Mouse (Mus musculus): ENCODE measurements around the gene Nat10. TPM values are rescaled to one million over a fixed set of nuclear protein-coding genes. Genes with fewer than 3 reads are reported as not detected.

Gene Nat10
- polyA plus RNA-seq, 1 experiment, result 0.52 TPM

- no peak for TF ChIP-seq TAL1 (IDR thresholded peaks at IDR 0.05; ENCODE audit: low read length)
- no peak for TF ChIP-seq GATA1 (IDR thresholded peaks at IDR 0.05; ENCODE audit: low read length)
- no peaks in the 10 kb centered on the region for H3K27me3 ChIP-seq (ENCODE audit: control insufficient read depth)
Observed at GRCm38 (mm10) chr2:103795843-103796210, 34.8 kb upstream of the Nat10 start.

DNA sequence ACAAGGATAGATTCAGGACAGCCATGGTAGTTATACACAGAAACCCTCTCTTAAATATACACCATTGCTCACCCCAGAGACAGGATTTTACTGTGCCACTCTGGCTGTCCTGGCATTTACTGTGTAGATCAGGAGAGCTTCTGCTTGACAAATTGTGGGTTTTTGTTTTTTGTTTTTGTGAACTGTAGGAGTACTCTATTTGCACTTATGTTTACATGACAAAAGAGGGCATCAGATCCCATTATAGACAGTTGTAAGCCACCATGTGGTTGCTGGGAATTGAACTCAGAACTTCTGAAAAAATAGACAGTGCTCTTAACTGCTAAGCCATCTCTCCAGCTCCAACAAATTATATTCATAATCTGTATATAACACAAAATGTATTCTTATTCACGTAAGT lies 30.9 kb upstream of the Nat10 start:
- H3K36me3 ChIP-seq (ENCODE audit: control insufficient read depth), result peaks cover 90% of the 10 kb centered on the region
- H3K4me1 ChIP-seq (ENCODE audit: control insufficient read depth), result peaks cover 27% of the 10 kb centered on the region
- TF ChIP-seq TAL1 (IDR thresholded peaks at IDR 0.05; ENCODE audit: low read length) (no peak), GATA1 (IDR thresholded peaks at IDR 0.05; ENCODE audit: low read length) (no peak)
- H3K9me3 ChIP-seq (ENCODE audit: control insufficient read depth, low read length), result no peaks in the 10 kb centered on the region
- H3K27me3 ChIP-seq (ENCODE audit: control insufficient read depth), result no peaks in the 10 kb centered on the region
- no peak overlapping the region for H3K4me3 ChIP-seq (replicated peaks)

More at GRCm38 (mm10) chr2:103795843-103796210, 34.8 kb upstream of the Nat10 start:
- Histone ChIP-seq H3K4me1 (ENCODE audit: control insufficient read depth) (peaks cover 35% of the 10 kb centered on the region), H3K4me3 (replicated peaks) (peak overlapping the region; percentile 99), H3K36me3 (ENCODE audit: control insufficient read depth) (peaks cover 52% of the 10 kb centered on the region), H3K9me3 (ENCODE audit: control insufficient read depth, low read length) (no peaks in the 10 kb centered on the region)

GRCm38 (mm10) chr2:103785735-103786134 lies 24.7 kb upstream of the Nat10 start:
- TF ChIP-seq GATA1 (IDR thresholded peaks at IDR 0.05; ENCODE audit: low read length) (no peak), TAL1 (IDR thresholded peaks at IDR 0.05; ENCODE audit: low read length) (no peak)
- H3K4me3 ChIP-seq (replicated peaks), result no peak overlapping the region
- H3K4me1 ChIP-seq (ENCODE audit: control insufficient read depth), result peaks cover 4% of the 10 kb centered on the region
- no peaks in the 10 kb centered on the region for H3K27me3 ChIP-seq (ENCODE audit: control insufficient read depth)
- H3K36me3 ChIP-seq (ENCODE audit: control insufficient read depth), result peaks cover 95% of the 10 kb centered on the region
- no peaks in the 10 kb centered on the region for H3K9me3 ChIP-seq (ENCODE audit: control insufficient read depth, low read length)

DNA sequence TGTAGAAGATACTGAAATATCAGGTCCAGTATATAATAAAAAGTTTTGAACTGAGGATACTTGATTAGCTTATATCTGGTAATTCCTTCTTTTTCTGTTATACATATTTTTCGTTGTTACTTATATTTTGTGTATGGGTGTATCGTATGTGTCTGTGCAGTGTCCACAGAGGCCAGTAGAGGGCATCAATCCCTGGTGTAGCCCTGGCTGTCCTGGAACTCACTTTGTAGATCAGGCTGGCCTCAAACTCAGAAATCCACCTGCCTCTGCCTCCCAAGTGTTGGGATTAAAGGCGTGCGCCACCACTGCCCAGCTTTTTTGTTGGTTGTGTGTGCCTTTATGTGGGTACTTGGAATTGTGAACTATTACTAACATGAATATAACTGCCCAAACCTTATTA lies 23.6 kb upstream of the Nat10 start:
- H3K4me1 ChIP-seq (ENCODE audit: control insufficient read depth), result peaks cover under 1% of the 10 kb centered on the region
- no peak for TF ChIP-seq TAL1 (IDR thresholded peaks at IDR 0.05; ENCODE audit: low read length)
- no peaks in the 10 kb centered on the region for H3K27me3 ChIP-seq (ENCODE audit: control insufficient read depth)
- H3K9me3 ChIP-seq (ENCODE audit: control insufficient read depth, low read length), result no peaks in the 10 kb centered on the region
- H3K4me3 ChIP-seq (replicated peaks), result no peak overlapping the region
- H3K36me3 ChIP-seq (ENCODE audit: control insufficient read depth), result peaks cover 95% of the 10 kb centered on the region

DNA sequence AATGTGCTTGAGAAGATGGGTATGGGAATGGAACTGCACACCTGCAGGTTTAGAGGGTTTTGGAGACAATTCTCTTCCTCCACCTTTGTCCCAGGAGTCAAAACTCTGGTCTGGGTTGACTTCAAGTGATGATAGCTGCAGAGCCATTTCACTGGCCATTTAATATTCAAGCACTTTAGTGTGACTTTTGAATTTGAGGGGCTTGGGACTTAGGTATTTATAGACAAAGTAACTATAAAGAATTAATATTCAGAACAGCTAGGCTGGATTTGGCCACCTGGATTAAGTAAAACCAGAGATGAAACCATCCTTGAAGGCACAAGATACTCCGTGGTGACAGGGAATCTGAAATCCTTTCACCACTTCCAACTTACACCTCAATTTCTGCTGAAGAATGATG lies 1.4 kb upstream of the Nat10 start:
- H3K4me1 ChIP-seq (ENCODE audit: control insufficient read depth), result peaks cover 34% of the 10 kb centered on the region
- TF ChIP-seq TAL1 (IDR thresholded peaks at IDR 0.05; ENCODE audit: low read length) (no peak), GATA1 (IDR thresholded peaks at IDR 0.05; ENCODE audit: low read length) (no peak)
- peak overlapping the region; percentile 95 for H3K4me3 ChIP-seq (replicated peaks)
- H3K27me3 ChIP-seq (ENCODE audit: control insufficient read depth), result no peaks in the 10 kb centered on the region
- peaks cover 33% of the 10 kb centered on the region for H3K36me3 ChIP-seq (ENCODE audit: control insufficient read depth)
- H3K9me3 ChIP-seq (ENCODE audit: control insufficient read depth, low read length), result no peaks in the 10 kb centered on the region

- Histone ChIP-seq H3K4me1 (ENCODE audit: control insufficient read depth) (peaks cover 34% of the 10 kb centered on the region), H3K27me3 (ENCODE audit: control insufficient read depth) (no peaks in the 10 kb centered on the region), H3K9me3 (ENCODE audit: control insufficient read depth, low read length) (no peaks in the 10 kb centered on the region), H3K4me3 (replicated peaks) (peak overlapping the region; percentile 95), H3K36me3 (ENCODE audit: control insufficient read depth) (peaks cover 28% of the 10 kb centered on the region)
- TF ChIP-seq GATA1 (IDR thresholded peaks at IDR 0.05; ENCODE audit: low read length) (no peak), TAL1 (IDR thresholded peaks at IDR 0.05; ENCODE audit: low read length) (no peak)
Observed at GRCm38 (mm10) chr2:103761993-103762392, 923 bp upstream of the Nat10 start.

DNA sequence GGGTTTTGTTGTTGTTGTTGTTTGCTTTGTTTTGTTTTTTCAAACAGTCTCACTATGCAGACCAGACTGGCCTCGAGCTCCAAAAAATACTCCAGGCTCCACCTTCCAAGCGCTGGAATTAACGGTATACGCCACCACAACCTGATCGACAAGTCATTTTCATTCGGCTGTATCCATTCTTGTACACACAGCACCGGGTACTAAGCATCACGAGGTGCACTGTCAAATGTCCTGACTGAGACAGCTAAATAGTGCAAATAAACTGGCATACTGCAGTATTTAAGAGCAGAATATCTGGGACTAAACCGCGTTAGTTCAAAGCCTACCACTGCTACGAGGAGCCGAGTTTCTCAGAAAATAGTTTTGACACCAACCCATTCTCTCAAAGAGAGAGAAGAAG lies 649 bp downstream of the Nat10 start:
- peaks cover 34% of the 10 kb centered on the region for H3K4me1 ChIP-seq (ENCODE audit: control insufficient read depth)
- H3K27me3 ChIP-seq (ENCODE audit: control insufficient read depth), result no peaks in the 10 kb centered on the region
- peaks cover 27% of the 10 kb centered on the region for H3K36me3 ChIP-seq (ENCODE audit: control insufficient read depth)
- TF ChIP-seq GATA1 (IDR thresholded peaks at IDR 0.05; ENCODE audit: low read length), result no peak
- no peak for TF ChIP-seq TAL1 (IDR thresholded peaks at IDR 0.05; ENCODE audit: low read length)
- no peaks in the 10 kb centered on the region for H3K9me3 ChIP-seq (ENCODE audit: control insufficient read depth, low read length)
- peak overlapping the region; percentile 95 for H3K4me3 ChIP-seq (replicated peaks)

- Histone ChIP-seq H3K36me3 (ENCODE audit: control insufficient read depth) (peaks cover 60% of the 10 kb centered on the region), H3K27me3 (ENCODE audit: control insufficient read depth) (no peaks in the 10 kb centered on the region), H3K4me3 (replicated peaks) (no peak overlapping the region), H3K9me3 (ENCODE audit: control insufficient read depth, low read length) (no peaks in the 10 kb centered on the region), H3K4me1 (ENCODE audit: control insufficient read depth) (peaks cover 10% of the 10 kb centered on the region)
- TF ChIP-seq GATA1 (IDR thresholded peaks at IDR 0.05; ENCODE audit: low read length) (no peak), TAL1 (IDR thresholded peaks at IDR 0.05; ENCODE audit: low read length) (no peak)
Observed at GRCm38 (mm10) chr2:103755458-103756085, 5.5 kb downstream of the Nat10 start.

DNA sequence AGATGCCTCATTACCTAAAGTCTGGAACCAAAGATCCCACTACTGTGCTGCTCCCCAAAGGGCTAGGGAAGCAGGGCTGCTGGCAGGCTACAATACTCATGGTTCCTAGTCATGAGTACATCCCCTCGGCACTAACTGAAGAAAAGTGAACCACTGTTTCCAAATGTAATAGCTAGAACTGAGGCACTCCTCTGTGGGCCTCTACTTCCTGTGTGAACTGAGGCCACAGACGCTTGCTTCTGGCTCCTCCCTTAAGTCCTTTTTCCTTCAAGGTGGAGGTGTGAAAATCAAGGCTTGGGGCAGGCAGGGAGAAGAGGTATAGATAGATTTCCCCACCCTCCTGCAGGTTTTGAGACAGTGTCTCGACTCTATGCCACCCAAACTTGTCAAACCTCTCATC lies 6.5 kb downstream of the Nat10 start:
- peaks cover 2% of the 10 kb centered on the region; the same call in 1 of the 2 replicates for H3K4me1 ChIP-seq (ENCODE audit: control insufficient read depth)
- no peak overlapping the region for H3K4me3 ChIP-seq (replicated peaks)
- H3K9me3 ChIP-seq (ENCODE audit: control insufficient read depth, low read length), result no peaks in the 10 kb centered on the region
- peaks cover 70% of the 10 kb centered on the region for H3K36me3 ChIP-seq (ENCODE audit: control insufficient read depth)
- TF ChIP-seq TAL1 (IDR thresholded peaks at IDR 0.05; ENCODE audit: low read length) (no peak), GATA1 (IDR thresholded peaks at IDR 0.05; ENCODE audit: low read length) (no peak)
- no peaks in the 10 kb centered on the region for H3K27me3 ChIP-seq (ENCODE audit: control insufficient read depth)

- TF ChIP-seq GATA1 (IDR thresholded peaks at IDR 0.05; ENCODE audit: low read length) (no peak), TAL1 (IDR thresholded peaks at IDR 0.05; ENCODE audit: low read length) (no peak)
- Histone ChIP-seq H3K9me3 (ENCODE audit: control insufficient read depth, low read length) (no peaks in the 10 kb centered on the region), H3K4me1 (ENCODE audit: control insufficient read depth) (peaks cover 4% of the 10 kb centered on the region), H3K4me3 (replicated peaks) (no peak overlapping the region), H3K36me3 (ENCODE audit: control insufficient read depth) (peaks cover 91% of the 10 kb centered on the region), H3K27me3 (ENCODE audit: control insufficient read depth) (no peaks in the 10 kb centered on the region)
Observed at GRCm38 (mm10) chr2:103751771-103752170, 9.3 kb downstream of the Nat10 start.

All from erythroblast, embryonic 14.5 days (primary cell).